Mouse (Mus musculus) cerebellum, adult 2 months (tissue): ENCODE measurements around the gene Notum.

Experiments
- CTCF ChIP-seq: fragments of 200-500 bp; IDR thresholded peaks from 2 replicates; pipeline ENCODE4 v1.5.1; 2011; ENCODE audit warnings: low read depth, mild to moderate bottlenecking, control low read depth, low read length, moderate library complexity, borderline replicate concordance; ENCODE audit not compliant: insufficient read depth
- POLR2A ChIP-seq: fragments of 200-500 bp; IDR thresholded peaks from 2 replicates; pipeline ENCODE4 v1.6.1; 2011; ENCODE audit warnings: low read length, control low read depth, borderline replicate concordance; ENCODE audit not compliant: insufficient read depth

GRCm38 (mm10) chr11:120676951-120677350 lies 16.0 kb upstream of the Notum start:
- TF ChIP-seq CTCF (no peak), POLR2A (no peak)
